In genomic region chr16:54194680-54195079, GRCm38 (mm10) we compare ENCODE assay signal across 16 mouse cellular contexts.
"Had no signal": no experiment of that assay in that cellular context is flagged by ENCODE, and none has a peak within 500 bp of the region (broad histone marks: within the 10 kb centered on the region; RNA-seq: fewer than 3 reads in every experiment).

No protein-coding gene starts in this region.

- H3K27ac ChIP-seq: midbrain, embryonic 10.5 days; midbrain, embryonic 12.5 days; neural tube, embryonic 13.5 days; neural tube, embryonic 15.5 days had no signal

- ATAC-seq: midbrain, embryonic 16.5 days had no signal

- H3K27me3 ChIP-seq: midbrain, embryonic 12.5 days; neural tube, embryonic 13.5 days; neural tube, embryonic 15.5 days had no signal

- H3K4me3 ChIP-seq: midbrain, embryonic 10.5 days; midbrain, embryonic 12.5 days; myocyte; neural tube, embryonic 13.5 days; neural tube, embryonic 15.5 days had no signal

- H3K9ac ChIP-seq: lung, embryonic 14.5 days; midbrain, embryonic 12.5 days; neural tube, embryonic 13.5 days; neural tube, embryonic 15.5 days had no signal

- H3K36me3 ChIP-seq: midbrain, embryonic 10.5 days; midbrain, embryonic 12.5 days; neural tube, embryonic 13.5 days; neural tube, embryonic 15.5 days had no signal

- H3K4me2 ChIP-seq: lung, embryonic 14.5 days; midbrain, embryonic 12.5 days; neural tube, embryonic 13.5 days; neural tube, embryonic 15.5 days had no signal

- DNase-seq: lung, embryonic 14.5 days; lung, postnatal 10 days; lung, postnatal 4 days; right cerebral cortex, adult 18-20 months; right cerebral cortex, postnatal 25 days; right cerebral cortex, postnatal 4 days; spleen, adult 18-20 months; thymus, adult 18-20 months; thymus, postnatal 14 days; thymus, postnatal 36 days had no signal

- H3K4me1 ChIP-seq: midbrain, embryonic 10.5 days; midbrain, embryonic 12.5 days; neural tube, embryonic 13.5 days; neural tube, embryonic 15.5 days had no signal

- H3K9me3 ChIP-seq: midbrain, embryonic 10.5 days; midbrain, embryonic 12.5 days; neural tube, embryonic 13.5 days; neural tube, embryonic 15.5 days had no signal
